Mouse (Mus musculus) CH12.LX (cell line): ENCODE measurements at regions not wholly inside any gene's neighbourhood (a gene's known extent, or its start where the extent isn't known, plus 50 kb on each side); places are given as distances from the start of the nearest gene placed in this dataset.

Source experiments
- CTCF ChIP-seq, 2 experiments: IDR thresholded peaks in 1 of 2; conservative IDR thresholded peaks in 1 of 2; 2 replicates each; pipeline ENCODE4 v1.5.1; 2011 to 2012; ENCODE audit warnings: low read depth in 2 of 2, low read length in 2 of 2, improper control_type of control experiment in 1 of 2, inconsistent platforms in 1 of 2, mild to moderate bottlenecking in 1 of 2, moderate library complexity in 1 of 2
- E2F4 ChIP-seq: IDR thresholded peaks from 2 replicates; pipeline ENCODE4 v1.6.1; 2011; ENCODE audit warnings: low read depth, low read length, improper control_type of control experiment; ENCODE audit not compliant: insufficient replicate concordance
- EP300 ChIP-seq: IDR thresholded peaks from 2 replicates; pipeline ENCODE4 v1.6.1; 2011; ENCODE audit warnings: low read length, improper control_type of control experiment
- JUND ChIP-seq: conservative IDR thresholded peaks from 2 replicates; pipeline ENCODE4 v1.6.1; 2011; ENCODE audit warnings: low read depth, low read length, improper control_type of control experiment
- KAT2A ChIP-seq: IDR thresholded peaks from 2 replicates; pipeline ENCODE4 v1.6.1; 2012; ENCODE audit warnings: low read length, improper control_type of control experiment, inconsistent platforms; ENCODE audit not compliant: insufficient replicate concordance
- MAFK ChIP-seq: IDR thresholded peaks from 2 replicates; pipeline ENCODE4 v1.6.1; 2011; ENCODE audit warnings: low read length, improper control_type of control experiment; ENCODE audit not compliant: insufficient replicate concordance
- MAZ ChIP-seq: IDR thresholded peaks from 2 replicates; pipeline ENCODE4 v1.6.1; 2012; ENCODE audit warnings: low read depth, mild to moderate bottlenecking, inconsistent platforms, low read length, improper control_type of control experiment, moderate library complexity
- MXI1 ChIP-seq: IDR thresholded peaks from 2 replicates; pipeline ENCODE4 v1.6.1; 2011; ENCODE audit warnings: mild to moderate bottlenecking, low read depth, low read length, improper control_type of control experiment
- POLR2A ChIP-seq: IDR thresholded peaks from 2 replicates; pipeline ENCODE4 v1.6.1; 2011; ENCODE audit warnings: low read depth, mild to moderate bottlenecking, improper control_type of control experiment, low read length
- RAD21 ChIP-seq: IDR thresholded peaks from 2 replicates; pipeline ENCODE4 v1.6.1; 2011; ENCODE audit warnings: low read depth, mild to moderate bottlenecking, low read length, improper control_type of control experiment, moderate library complexity
- RCOR1 ChIP-seq: conservative IDR thresholded peaks from 2 replicates; pipeline ENCODE4 v1.6.1; 2012; ENCODE audit warnings: low read depth, mild to moderate bottlenecking, inconsistent platforms, low read length, improper control_type of control experiment
- TCF12 ChIP-seq: IDR thresholded peaks from 2 replicates; pipeline ENCODE4 v1.6.1; 2014; ENCODE audit warnings: low read depth, mild to moderate bottlenecking, inconsistent platforms, low read length, improper control_type of control experiment
- ZC3H11A ChIP-seq: IDR thresholded peaks from 2 replicates; pipeline ENCODE4 v1.6.1; 2012; ENCODE audit warnings: low read depth, mild to moderate bottlenecking, inconsistent platforms, low read length, improper control_type of control experiment
- ZMIZ1 ChIP-seq: IDR thresholded peaks from 2 replicates; pipeline ENCODE4 v1.6.1; 2012; ENCODE audit warnings: low read depth, mild to moderate bottlenecking, inconsistent platforms, low read length, improper control_type of control experiment

DNA sequence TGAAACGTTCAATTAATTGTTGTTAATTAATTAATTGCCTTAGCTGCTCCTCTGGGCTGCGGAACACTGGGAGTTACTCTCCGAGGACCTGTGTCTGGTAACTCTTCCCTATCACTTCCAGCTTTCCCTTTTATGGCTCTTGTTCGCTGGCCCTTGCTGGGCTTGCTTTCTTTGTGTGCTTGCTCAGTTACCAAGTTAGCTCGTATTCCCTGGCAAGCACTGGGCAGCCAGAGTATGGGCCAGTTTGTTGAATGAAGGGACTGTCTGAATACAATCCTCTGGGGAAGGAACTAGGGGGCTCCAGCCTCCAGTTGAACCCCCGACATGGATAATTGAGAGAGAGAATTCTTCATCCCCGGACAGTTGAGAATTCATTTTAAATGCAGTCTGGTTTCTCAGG is 116.4 kb downstream of the Trim29 start:
- TF ChIP-seq POLR2A: no peak
- TF ChIP-seq RCOR1: no peak
- no peak for TF ChIP-seq ZC3H11A
- TF ChIP-seq CTCF (conservative IDR thresholded peaks at IDR 0.05 in 1 of 2, IDR thresholded peaks at IDR 0.05 in 1 of 2; ENCODE audit: low read depth in 2 of 2, low read length in 2 of 2): no peak
- no peak for TF ChIP-seq KAT2A
- no peak for TF ChIP-seq MAFK
- no peak for TF ChIP-seq JUND
- TF ChIP-seq ZMIZ1: no peak
- no peak for TF ChIP-seq RAD21
- TF ChIP-seq EP300: no peak
- TF ChIP-seq MAZ: no peak
- TF ChIP-seq MXI1: no peak
- TF ChIP-seq TCF12: no peak
- TF ChIP-seq E2F4: no peak
